Mouse (Mus musculus): ENCODE results near the gene Tas2r124. TPM values are rescaled to one million over a fixed set of nuclear protein-coding genes. Genes with fewer than 3 reads are reported as not detected.

The Tas2r124 gene
- total and polyA plus RNA-seq, 2 experiments, result not detected

DNA sequence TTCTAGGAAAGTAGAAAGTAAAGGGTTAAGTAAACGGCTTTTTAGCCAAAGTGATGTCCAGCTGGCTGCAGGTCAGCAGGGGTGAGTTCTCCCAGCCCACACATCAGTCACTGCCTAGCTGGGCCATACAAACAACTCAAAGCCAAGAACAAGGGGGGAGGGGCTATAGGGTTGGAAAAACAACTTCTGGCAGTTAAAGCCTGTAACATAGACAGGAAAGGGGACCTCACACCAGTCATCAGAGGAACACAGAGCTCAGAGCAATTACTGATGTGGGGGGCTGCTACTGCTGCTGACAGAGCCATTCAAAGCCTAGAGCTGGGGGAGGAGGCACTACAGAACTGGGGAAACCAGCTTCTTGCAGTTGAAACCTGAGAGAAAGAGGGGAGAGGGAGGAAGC is 40.9 kb downstream of the Tas2r124 start:
- TF ChIP-seq POLR2A (IDR thresholded peaks at IDR 0.05; ENCODE audit: extremely low read depth, insufficient read depth, low read length), result no peak
- no peak for TF ChIP-seq CTCF (IDR thresholded peaks at IDR 0.05; ENCODE audit: low read depth, low read length)
- 9% methylated on average over 1 of the region's 1 CpGs for WGBS
- no peak for DNase-seq (ENCODE audit: extremely low read depth, low read depth, low spot score)
- Histone ChIP-seq H3K36me3 (ENCODE audit: control insufficient read depth, insufficient read depth, low read length) (no peaks in the 10 kb centered on the region), H3K4me1 (ENCODE audit: control insufficient read depth, insufficient read depth, low read length) (no peaks in the 10 kb centered on the region), H3K9ac (ENCODE audit: low read depth, low read length) (no peak overlapping the region), H3K27ac (replicated peaks; ENCODE audit: insufficient read depth, low read depth, low read length) (no peak overlapping the region), H3K27me3 (ENCODE audit: control insufficient read depth, insufficient read depth, low read length) (no peaks in the 10 kb centered on the region), H3K4me3 (ENCODE audit: insufficient read depth, low read depth, low read length) (no peak overlapping the region), H3K79me2 (ENCODE audit: control insufficient read depth, insufficient read depth, low read length) (no peaks in the 10 kb centered on the region)

DNA sequence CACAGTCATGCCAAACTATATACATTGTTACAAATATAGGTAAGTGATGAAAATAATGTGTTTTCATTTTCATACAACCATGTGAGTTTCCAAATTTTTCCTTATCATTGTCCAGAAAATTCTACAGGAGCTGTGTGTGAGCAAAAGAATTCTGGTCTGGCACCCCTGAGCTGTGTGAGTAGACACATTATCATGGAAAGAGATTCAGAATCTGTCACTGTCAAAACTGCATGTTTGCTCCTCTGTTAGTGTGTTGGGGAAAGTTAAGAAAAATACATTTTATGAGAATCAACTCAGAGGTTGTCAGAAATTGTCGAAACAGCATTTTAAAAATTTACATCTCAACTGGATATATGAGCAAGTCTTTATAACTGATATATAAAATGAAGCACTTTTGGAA is 48.0 kb downstream of the Tas2r124 start, which contains the start of gene Tas2r117:
Tas2r117 (plus strand) TSS at position 301 of the 400 bp plus-strand sequence.
- 73% methylated on average over 1 of the region's 1 CpGs for WGBS
- Histone ChIP-seq H3K4me1 (ENCODE audit: control insufficient read depth, insufficient read depth, low read length) (no peaks in the 10 kb centered on the region), H3K9ac (ENCODE audit: low read depth, low read length) (no peak within 1 kb of the TSS), H3K79me2 (ENCODE audit: control insufficient read depth, insufficient read depth, low read length) (no peaks in the 10 kb centered on the region), H3K36me3 (ENCODE audit: control insufficient read depth, insufficient read depth, low read length) (no peaks in the 10 kb centered on the region), H3K4me3 (ENCODE audit: insufficient read depth, low read depth, low read length) (no peak within 1 kb of the TSS), H3K27me3 (ENCODE audit: control insufficient read depth, insufficient read depth, low read length) (no peaks in the 10 kb centered on the region), H3K27ac (replicated peaks; ENCODE audit: insufficient read depth, low read depth, low read length) (no peak within 1 kb of the TSS)
- TF ChIP-seq POLR2A (IDR thresholded peaks at IDR 0.05; ENCODE audit: extremely low read depth, insufficient read depth, low read length) (no peak), CTCF (IDR thresholded peaks at IDR 0.05; ENCODE audit: low read depth, low read length) (no peak)
- DNase-seq (ENCODE audit: extremely low read depth, low read depth, low spot score), result no peak

Other genes with a start within 250 kb of the Tas2r124 start
- gene Prh1, start 184.9 kb upstream of the Tas2r124 start, total RNA-seq (2014; rRNA removed), result not detected in 2 replicates
- gene Prh1, start 184.9 kb upstream of the Tas2r124 start, polyA plus RNA-seq (2012; rRNA removed), result not detected in 2 replicates
- not detected in 2 replicates for gene Prp2, start 158.8 kb upstream of the Tas2r124 start, total RNA-seq (2014; rRNA removed)
- gene Prp2, start 158.8 kb upstream of the Tas2r124 start, polyA plus RNA-seq (2012; rRNA removed), result not detected in 2 replicates
- gene A630073D07Rik, start 103.2 kb upstream of the Tas2r124 start, total RNA-seq (2014; rRNA removed), result not detected in 2 replicates
- not detected in 2 replicates for gene A630073D07Rik, start 103.2 kb upstream of the Tas2r124 start, polyA plus RNA-seq (2012; rRNA removed)
- not detected in 2 replicates for gene Tas2r120, start 97.8 kb upstream of the Tas2r124 start, total RNA-seq (2014; rRNA removed)
- not detected in 2 replicates for gene Tas2r120, start 97.8 kb upstream of the Tas2r124 start, polyA plus RNA-seq (2012; rRNA removed)
- gene Tas2r121, start 53.7 kb upstream of the Tas2r124 start, total RNA-seq (2014; rRNA removed), result not detected in 2 replicates
- not detected in 2 replicates for gene Tas2r121, start 53.7 kb upstream of the Tas2r124 start, polyA plus RNA-seq (2012; rRNA removed)
- gene Tas2r122, start 42.8 kb upstream of the Tas2r124 start, total RNA-seq (2014; rRNA removed), result not detected in 2 replicates
- not detected in 2 replicates for gene Tas2r122, start 42.8 kb upstream of the Tas2r124 start, polyA plus RNA-seq (2012; rRNA removed)
- not detected in 2 replicates for gene Tas2r115, start 16.7 kb upstream of the Tas2r124 start, total RNA-seq (2014; rRNA removed)
- gene Tas2r115, start 16.7 kb upstream of the Tas2r124 start, polyA plus RNA-seq (2012; rRNA removed), result not detected in 2 replicates
- not detected in 2 replicates for gene Tas2r102, start 7.4 kb downstream of the Tas2r124 start, total RNA-seq (2014; rRNA removed)
- gene Tas2r102, start 7.4 kb downstream of the Tas2r124 start, polyA plus RNA-seq (2012; rRNA removed), result not detected in 2 replicates
- gene Tas2r136, start 23.4 kb downstream of the Tas2r124 start, total RNA-seq (2014; rRNA removed), result not detected in 2 replicates
- gene Tas2r136, start 23.4 kb downstream of the Tas2r124 start, polyA plus RNA-seq (2012; rRNA removed), result not detected in 2 replicates
- not detected in 2 replicates for gene Tas2r117, start 48.1 kb downstream of the Tas2r124 start, total RNA-seq (2014; rRNA removed)
- gene Tas2r117, start 48.1 kb downstream of the Tas2r124 start, polyA plus RNA-seq (2012; rRNA removed), result not detected in 2 replicates
- gene Tas2r123, start 92.4 kb downstream of the Tas2r124 start, total RNA-seq (2014; rRNA removed), result not detected in 2 replicates
- gene Tas2r123, start 92.4 kb downstream of the Tas2r124 start, polyA plus RNA-seq (2012; rRNA removed), result not detected in 2 replicates
- gene Tas2r116, start 100.7 kb downstream of the Tas2r124 start, total RNA-seq (2014; rRNA removed), result not detected in 2 replicates
- not detected in 2 replicates for gene Tas2r116, start 100.7 kb downstream of the Tas2r124 start, polyA plus RNA-seq (2012; rRNA removed)
- gene Tas2r110, start 113.3 kb downstream of the Tas2r124 start, total RNA-seq (2014; rRNA removed), result not detected in 2 replicates
- gene Tas2r110, start 113.3 kb downstream of the Tas2r124 start, polyA plus RNA-seq (2012; rRNA removed), result not detected in 2 replicates
- not detected in 2 replicates for gene Tas2r113, start 138.3 kb downstream of the Tas2r124 start, total RNA-seq (2014; rRNA removed)
- not detected in 2 replicates for gene Tas2r113, start 138.3 kb downstream of the Tas2r124 start, polyA plus RNA-seq (2012; rRNA removed)
- gene Tas2r125, start 154.9 kb downstream of the Tas2r124 start, total RNA-seq (2014; rRNA removed), result not detected in 2 replicates
- gene Tas2r125, start 154.9 kb downstream of the Tas2r124 start, polyA plus RNA-seq (2012; rRNA removed), result not detected in 2 replicates
- not detected in 2 replicates for gene Tas2r129, start 196.4 kb downstream of the Tas2r124 start, total RNA-seq (2014; rRNA removed)
- gene Tas2r129, start 196.4 kb downstream of the Tas2r124 start, polyA plus RNA-seq (2012; rRNA removed), result not detected in 2 replicates
- not detected in 2 replicates for gene Tas2r131, start 203.2 kb downstream of the Tas2r124 start, total RNA-seq (2014; rRNA removed)
- gene Tas2r131, start 203.2 kb downstream of the Tas2r124 start, polyA plus RNA-seq (2012; rRNA removed), result not detected in 2 replicates
- gene Tas2r109, start 226.2 kb downstream of the Tas2r124 start, total RNA-seq (2014; rRNA removed), result not detected in 2 replicates
- gene Tas2r109, start 226.2 kb downstream of the Tas2r124 start, polyA plus RNA-seq (2012; rRNA removed), result not detected in 2 replicates

Data from liver, adult 2 months (tissue).